Mouse (Mus musculus) stomach, embryonic 14.5 days (tissue): Measurements from ENCODE around the gene Abhd2. TPM values are rescaled to one million over a fixed set of nuclear protein-coding genes. Genes with fewer than 3 reads are reported as not detected.

Source experiments
- ATAC-seq: fragments of 200-750 bp; cut with Nextera tagmentation; 2 replicates; pipeline ENCODE4 v1.8.0; 2017; ENCODE audit warnings: low read depth, moderate TSS enrichment; ENCODE audit not compliant: insufficient number of reproducible peaks, insufficient read depth, low FRiP score
- H3K27ac ChIP-seq: fragments of 300-500 bp; sonication (generic); 2 replicates; pipeline ENCODE4 v1.5.1; 2014; ENCODE audit warnings: mild to moderate bottlenecking, low read length, moderate library complexity, mixed read lengths
- H3K27me3 ChIP-seq: fragments of 300-500 bp; sonication (generic); 2 replicates; pipeline ENCODE4 v1.6.1; 2014; ENCODE audit warnings: low read length, control low read depth, mixed read lengths; ENCODE audit not compliant: control insufficient read depth, insufficient read depth
- H3K36me3 ChIP-seq: fragments of 300-500 bp; sonication (generic); 2 replicates; pipeline ENCODE4 v1.6.1; 2014; ENCODE audit warnings: mild to moderate bottlenecking, control low read depth, low read length, moderate library complexity, mixed read lengths; ENCODE audit not compliant: control insufficient read depth, insufficient read depth
- H3K4me1 ChIP-seq: fragments of 300-500 bp; sonication (generic); 2 replicates; pipeline ENCODE4 v1.6.1; 2014; ENCODE audit warnings: low read length, control low read depth, mixed read lengths; ENCODE audit not compliant: control insufficient read depth, insufficient read depth
- H3K4me2 ChIP-seq: fragments of 300-500 bp; sonication (generic); replicated peaks from 2 replicates; pipeline ENCODE4 v1.6.1; 2014; ENCODE audit warnings: low read depth, low read length, control low read depth
- H3K4me3 ChIP-seq: fragments of 300-500 bp; sonication (generic); 2 replicates; pipeline ENCODE4 v1.5.1; 2014; ENCODE audit warnings: low read depth, low read length, control low read depth
- H3K9ac ChIP-seq: fragments of 300-500 bp; sonication (generic); replicated peaks from 2 replicates; pipeline ENCODE4 v1.6.1; 2014; ENCODE audit warnings: low read depth, mild to moderate bottlenecking, control low read depth, low read length, moderate library complexity, mixed read lengths
- H3K9me3 ChIP-seq: fragments of 300-500 bp; sonication (generic); 2 replicates; pipeline ENCODE4 v1.6.1; 2016; ENCODE audit warnings: low read depth, low read length, control low read depth; ENCODE audit not compliant: control insufficient read depth
- WGBS: fragments of 180-500 bp; shearing (Covaris S2); extraction: QIAGEN DNeasy Blood & Tissue Kit; methylation state at CpG from one replicate; pipeline ENCODE4 v1.1.7; 2014; 5-methylcytosine and 5-hydroxymethylcytosine counted together
- polyA plus RNA-seq: library from polyadenylated mRNA; unstranded; fragments of >200 nt; fragmentation: Nextera tagmentation; extraction: Ambion mirVana; gene quantifications from 2 replicates; pipeline ENCODE4 v1.2.1, GENCODE M21; 2014

Gene Abhd2
- polyA plus RNA-seq, 1 experiment from 2014 or later: 15.0 TPM

DNA sequence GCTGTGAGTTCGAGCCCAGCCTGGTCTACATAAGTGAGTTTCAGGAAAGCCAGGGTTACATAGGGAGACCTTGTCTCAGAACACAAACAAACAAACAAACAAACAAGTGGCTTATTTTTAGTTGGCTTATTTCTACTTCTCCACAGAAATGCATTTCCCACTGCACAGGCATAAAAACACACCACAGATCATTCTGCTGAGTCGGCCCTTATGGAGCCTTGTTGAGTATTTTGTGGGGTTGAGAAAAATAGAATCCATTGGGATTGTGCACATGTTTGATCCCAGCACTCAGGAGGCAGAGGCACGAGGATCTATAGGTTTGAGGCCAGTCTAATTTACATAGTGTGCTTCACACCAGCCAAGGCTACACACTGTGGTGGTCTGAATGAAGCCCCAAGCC lies 127.3 kb downstream of the Abhd2 start:
- no peak overlapping the region for H3K4me2 ChIP-seq
- H3K9ac ChIP-seq: no peak overlapping the region
- no peaks in the 10 kb centered on the region for H3K36me3 ChIP-seq
- no peak overlapping the region for H3K4me3 ChIP-seq
- no peaks in the 10 kb centered on the region for H3K27me3 ChIP-seq
- no peak for ATAC-seq
- no peak overlapping the region for H3K27ac ChIP-seq
- 90% methylated on average over 3 of the region's 3 CpGs for WGBS
- no peaks in the 10 kb centered on the region for H3K4me1 ChIP-seq
- H3K9me3 ChIP-seq: no peaks in the 10 kb centered on the region

DNA sequence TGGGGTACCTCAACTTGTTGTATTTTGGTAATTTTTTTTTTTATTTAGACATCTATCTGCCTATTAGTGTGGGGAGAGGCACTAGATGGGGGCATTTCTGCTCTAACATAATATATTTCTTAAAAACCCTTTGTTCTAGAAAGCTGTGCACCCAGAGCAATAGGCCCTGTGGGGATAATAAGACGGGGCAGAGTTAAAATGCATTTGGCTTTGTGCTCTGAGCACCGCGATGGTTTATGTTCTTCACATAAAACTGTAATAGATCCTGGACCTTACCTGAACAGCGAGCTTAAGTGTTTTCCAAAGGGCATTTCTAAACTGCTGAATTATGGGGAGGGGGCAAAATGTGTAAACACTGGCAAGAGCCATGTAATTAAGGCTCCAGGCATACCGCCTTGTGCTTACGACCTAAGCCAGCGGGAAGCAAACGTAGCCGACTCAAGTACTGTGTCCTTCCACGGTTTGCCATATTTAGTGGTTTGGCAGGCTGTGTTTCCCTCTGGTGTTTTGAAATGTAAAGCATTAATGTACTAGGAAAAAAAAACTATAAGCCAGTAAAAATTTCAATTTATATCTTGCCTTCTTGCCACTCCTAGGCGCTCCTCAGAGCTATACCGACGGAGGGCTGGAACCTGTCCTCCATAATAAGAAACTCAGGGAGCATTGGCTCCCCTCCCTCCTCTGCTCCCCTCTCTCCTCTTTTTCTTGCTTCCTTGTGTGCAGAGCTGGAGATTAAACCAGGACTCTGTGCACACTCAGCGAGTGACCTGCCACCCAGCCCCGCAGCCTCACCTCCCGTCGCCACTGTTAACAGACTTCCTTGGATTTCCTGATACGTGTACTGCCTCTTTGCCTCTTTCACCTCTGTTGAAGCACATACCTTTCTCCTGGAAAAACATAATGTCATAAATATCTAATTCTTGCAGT lies 141.7 kb downstream of the Abhd2 start:
- H3K4me2 ChIP-seq: no peak overlapping the region
- no peak overlapping the region for H3K27ac ChIP-seq
- no peaks in the 10 kb centered on the region for H3K27me3 ChIP-seq
- WGBS: 72% methylated on average over 18 of the region's 18 CpGs
- 0 out of 2 replicates have a peak, but pooled peaks have one; percentile 18 for ATAC-seq
- H3K36me3 ChIP-seq: no peaks in the 10 kb centered on the region
- no peaks in the 10 kb centered on the region for H3K9me3 ChIP-seq
- no peak overlapping the region for H3K9ac ChIP-seq
- no peak overlapping the region for H3K4me3 ChIP-seq
- H3K4me1 ChIP-seq: no peaks in the 10 kb centered on the region

Other genes with a start within 250 kb of the Abhd2 start
- 0.36 and 1.1 TPM in 2 replicates for gene Acan, start 219.7 kb upstream of the Abhd2 start, polyA plus RNA-seq
- 3.8 and 4.2 TPM in 2 replicates for gene Hapln3, start 142.2 kb upstream of the Abhd2 start, polyA plus RNA-seq
- gene Mfge8, start 124.1 kb upstream of the Abhd2 start, polyA plus RNA-seq: 273 and 292 TPM in 2 replicates
- 0.45 TPM in 1 of 2 replicates, not detected in the other for gene Rlbp1, start 113.8 kb downstream of the Abhd2 start, polyA plus RNA-seq
- 11.4 and 11.5 TPM in 2 replicates for gene Fanci, start 118.7 kb downstream of the Abhd2 start, polyA plus RNA-seq
- 27.8 and 34.7 TPM in 2 replicates for gene Polg, start 193.2 kb downstream of the Abhd2 start, polyA plus RNA-seq